Mouse (Mus musculus) bone marrow, adult 2 months (tissue): Measurements from ENCODE around the gene Fam50b. TPM values are rescaled to one million over a fixed set of nuclear protein-coding genes. Genes with fewer than 3 reads are reported as not detected.

ENCODE experiments used
- H3K27ac ChIP-seq: fragments of 200-500 bp; 2 replicates; pipeline ENCODE4 v1.5.1; 2012; ENCODE audit warnings: low read depth, mild to moderate bottlenecking, control low read depth, inconsistent platforms, low read length; ENCODE audit not compliant: control insufficient read depth, poor library complexity, insufficient read depth
- H3K4me1 ChIP-seq: fragments of 200-500 bp; 2 replicates; pipeline ENCODE4 v1.6.1; 2011; ENCODE audit warnings: low read length; ENCODE audit not compliant: control insufficient read depth, insufficient read depth
- H3K4me3 ChIP-seq: fragments of 200-500 bp; replicated peaks from 2 replicates; pipeline ENCODE3; 2011; ENCODE audit warnings: mild to moderate bottlenecking, low read depth, low read length, control low read depth; ENCODE audit not compliant: control insufficient read depth
- CTCF ChIP-seq: fragments of 200-500 bp; IDR thresholded peaks from 2 replicates; pipeline ENCODE4 v1.5.1; 2011; ENCODE audit warnings: low read length, control low read depth; ENCODE audit not compliant: control insufficient read depth, insufficient read depth
- POLR2A ChIP-seq: fragments of 200-500 bp; IDR thresholded peaks from 2 replicates; pipeline ENCODE4 v1.6.1; 2011; ENCODE audit warnings: low read depth, mild to moderate bottlenecking, control low read depth, low read length, borderline replicate concordance; ENCODE audit not compliant: control insufficient read depth
- WGBS: fragments of 180-500 bp; shearing (Covaris S2); methylation state at CpG from one replicate; pipeline ENCODE4 v1.1.7; 2018; 5-methylcytosine and 5-hydroxymethylcytosine counted together
- polyA plus RNA-seq: library from polyadenylated mRNA; stranded (reverse); fragments of >200 nt; gene quantifications from 2 replicates; pipeline ENCODE4 v1.2.4, GENCODE M21; 2011; ENCODE audit warnings: low replicate concordance; ENCODE audit not compliant: missing spikeins, insufficient read depth, insufficient read length

The Fam50b gene
- polyA plus RNA-seq, 1 experiment: not detected

DNA sequence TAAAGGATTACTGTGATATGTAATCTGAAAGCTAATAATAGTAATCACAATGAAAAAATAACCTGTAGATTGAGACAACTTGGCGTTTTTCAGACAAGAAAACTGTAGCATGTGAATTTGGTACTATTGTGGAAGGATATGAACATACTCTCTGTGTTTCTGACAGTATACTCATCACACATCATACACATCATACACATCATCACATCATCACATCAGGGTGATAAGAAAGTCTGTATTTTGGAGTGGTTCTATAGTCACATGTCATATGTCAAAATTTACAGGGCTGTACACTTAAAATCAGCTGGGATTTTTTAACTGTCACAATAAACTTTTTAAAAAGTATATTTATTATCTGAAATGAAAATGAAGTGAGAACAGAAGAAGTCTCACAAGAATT is 30.9 kb upstream of the Fam50b start:
- H3K4me1 ChIP-seq: peaks cover 2% of the 10 kb centered on the region
- no peak overlapping the region for H3K4me3 ChIP-seq
- WGBS: 65% methylated on average over 1 of the region's 1 CpGs
- H3K27ac ChIP-seq: no peak overlapping the region
- TF ChIP-seq POLR2A: no peak
- no peak for TF ChIP-seq CTCF

DNA sequence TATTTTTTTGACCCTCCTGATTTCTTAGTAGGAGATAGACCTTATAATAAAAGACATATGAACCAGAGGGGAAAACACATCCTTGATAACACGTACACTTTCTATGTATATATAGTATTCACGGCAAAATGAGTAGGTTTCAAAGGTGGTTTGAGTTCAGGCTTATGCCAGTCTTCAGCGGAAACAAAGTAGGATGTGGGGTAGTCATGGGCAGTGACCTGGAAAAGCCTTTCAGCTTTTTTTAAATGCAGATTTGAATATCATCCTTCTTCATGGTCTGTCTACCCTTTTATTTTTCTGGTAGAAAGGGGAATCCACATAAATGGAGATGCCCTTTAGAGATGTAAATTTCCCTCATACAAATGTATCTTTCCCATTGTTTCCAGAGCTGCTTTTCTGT is 29.8 kb upstream of the Fam50b start:
- TF ChIP-seq POLR2A: no peak
- no peak for TF ChIP-seq CTCF
- no peak overlapping the region for H3K27ac ChIP-seq
- 68% methylated on average over 3 of the region's 3 CpGs for WGBS
- H3K4me3 ChIP-seq: no peak overlapping the region
- peaks cover 2% of the 10 kb centered on the region for H3K4me1 ChIP-seq

- no peak for TF ChIP-seq POLR2A
- TF ChIP-seq CTCF: no peak
Observed at GRCm38 (mm10) chr13:34708955-34709354, 25.7 kb upstream of the Fam50b start.

DNA sequence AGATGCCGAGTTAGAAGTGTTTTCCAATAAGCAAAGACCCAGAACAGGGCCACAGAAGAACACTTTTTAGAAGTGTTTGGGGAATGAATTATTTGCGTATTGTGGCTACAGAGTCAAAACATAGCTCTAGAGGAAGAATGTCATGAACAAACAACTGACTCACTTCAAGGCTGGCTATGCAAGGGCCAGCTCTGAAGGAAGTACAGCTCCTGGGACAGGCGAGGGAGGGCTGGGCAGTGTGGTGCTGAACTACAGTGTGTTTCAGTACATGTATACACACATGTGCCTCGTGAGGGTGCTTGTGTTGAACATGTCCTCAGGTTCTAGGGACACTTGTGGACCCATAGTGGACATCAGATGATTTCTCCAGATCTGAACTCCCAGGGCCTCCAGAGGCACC is 25.1 kb upstream of the Fam50b start:
- Histone ChIP-seq H3K4me3 (no peak overlapping the region), H3K27ac (no peak overlapping the region), H3K4me1 (no peaks in the 10 kb centered on the region)
- TF ChIP-seq CTCF (no peak), POLR2A (no peak)
- WGBS: 77% methylated on average over 4 of the region's 4 CpGs

More at GRCm38 (mm10) chr13:34708955-34709354, 25.7 kb upstream of the Fam50b start:
- H3K4me1 ChIP-seq: peaks cover 2% of the 10 kb centered on the region
- H3K27ac ChIP-seq: no peak overlapping the region
- H3K4me3 ChIP-seq: no peak overlapping the region
- WGBS: 45% methylated on average over 3 of the region's 3 CpGs

- Histone ChIP-seq H3K4me3 (no peak overlapping the region), H3K27ac (no peak overlapping the region), H3K4me1 (no peaks in the 10 kb centered on the region; the same call in 1 of the 2 replicates)
- 45% methylated on average over 4 of the region's 4 CpGs for WGBS
- TF ChIP-seq POLR2A: no peak
- no peak for TF ChIP-seq CTCF
Observed at GRCm38 (mm10) chr13:34711410-34711809, 23.2 kb upstream of the Fam50b start.

DNA sequence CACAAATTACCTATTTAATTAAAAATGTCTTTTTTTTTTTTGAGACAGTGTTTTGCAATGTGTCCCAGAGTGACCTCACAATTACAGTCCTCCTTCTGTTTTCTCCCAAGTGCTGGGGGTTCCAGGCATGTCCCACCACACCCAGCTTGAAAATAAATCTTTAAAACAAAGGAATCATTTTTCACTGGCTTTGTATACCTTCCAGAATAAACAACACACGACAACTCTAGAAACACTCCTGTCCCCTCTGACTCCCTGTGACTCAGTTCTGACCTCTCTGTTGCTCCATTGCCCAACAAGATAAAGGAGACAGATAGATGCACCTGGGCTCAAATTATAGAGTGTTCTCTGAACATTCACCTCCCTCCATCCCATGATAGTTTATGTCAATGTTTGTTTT is 21.8 kb upstream of the Fam50b start:
- H3K27ac ChIP-seq: no peak overlapping the region
- H3K4me3 ChIP-seq: no peak overlapping the region
- no peaks in the 10 kb centered on the region; the same call in 1 of the 2 replicates for H3K4me1 ChIP-seq
- 61% methylated on average over 1 of the region's 1 CpGs for WGBS
- TF ChIP-seq CTCF (no peak), POLR2A (no peak)

DNA sequence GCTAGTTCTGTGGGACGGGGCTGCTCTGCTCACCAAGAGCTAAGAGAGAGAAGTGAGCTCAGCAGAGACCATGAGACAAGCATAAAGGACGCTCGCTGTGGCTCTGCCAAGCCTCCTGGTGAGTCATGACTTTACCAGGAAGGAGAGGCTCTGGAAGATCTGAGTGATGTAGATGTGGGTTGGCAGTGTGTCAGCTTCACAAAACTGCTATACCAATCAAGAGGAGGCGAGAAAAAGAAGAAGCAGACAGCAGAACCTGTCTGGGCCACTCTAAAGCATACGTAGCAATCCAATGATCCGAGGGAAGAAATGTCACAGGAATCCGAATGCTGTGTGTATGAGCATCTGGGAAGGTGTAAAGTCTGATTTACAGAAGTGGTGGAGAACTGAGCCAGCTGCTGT is 19.2 kb upstream of the Fam50b start:
- 15% methylated on average over 7 of the region's 7 CpGs for WGBS
- TF ChIP-seq POLR2A (no peak), CTCF (no peak)
- Histone ChIP-seq H3K4me1 (no peaks in the 10 kb centered on the region; the same call in 1 of the 2 replicates), H3K27ac (no peak overlapping the region), H3K4me3 (no peak overlapping the region)

- no peak for TF ChIP-seq POLR2A
- TF ChIP-seq CTCF: no peak
- no peak overlapping the region for H3K27ac ChIP-seq
- H3K4me3 ChIP-seq: no peak overlapping the region
- WGBS: 74% methylated on average over 8 of the region's 8 CpGs
- H3K4me1 ChIP-seq: no peaks in the 10 kb centered on the region; the same call in 1 of the 2 replicates
Observed at GRCm38 (mm10) chr13:34724831-34725592, 9.6 kb upstream of the Fam50b start.
